Mouse (Mus musculus) cortical plate, adult 2 months (tissue): ENCODE measurements around the gene Farp1.

Experiments used
- CTCF ChIP-seq: fragments of 200-500 bp; IDR thresholded peaks from 2 replicates; pipeline ENCODE4 v1.5.1; 2011; ENCODE audit warnings: mild to moderate bottlenecking, control low read depth, low read length; ENCODE audit not compliant: insufficient read depth; ENCODE audit errors: extremely low read depth
- POLR2A ChIP-seq: fragments of 200-500 bp; IDR thresholded peaks from 2 replicates; pipeline ENCODE4 v1.6.1; 2011; ENCODE audit warnings: mild to moderate bottlenecking, low read length, control low read depth; ENCODE audit not compliant: insufficient read depth; ENCODE audit errors: extremely low read depth

DNA sequence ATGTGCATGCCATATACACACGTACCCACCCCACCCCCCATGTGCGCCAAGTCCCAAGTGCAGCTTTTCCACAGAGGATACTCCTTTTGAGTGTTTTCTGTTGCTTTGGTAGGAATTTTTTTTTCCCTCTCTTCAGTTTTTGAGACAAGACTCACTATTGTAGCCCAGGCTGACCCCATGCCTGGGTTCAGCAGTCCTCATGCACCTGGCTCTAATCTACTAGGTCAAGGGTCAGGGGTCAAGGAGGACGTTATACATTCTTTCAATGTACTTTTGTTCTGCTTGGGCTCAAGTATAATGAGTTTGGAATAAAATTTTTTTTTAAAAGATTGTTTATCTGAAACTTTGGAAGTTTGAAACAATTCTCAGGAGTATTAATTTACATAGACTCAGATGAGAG is 48.4 kb downstream of the Farp1 start:
- TF ChIP-seq POLR2A, result no peak
- TF ChIP-seq CTCF, result no peak
